Comparison of ENCODE assay signal across 8 mouse cellular contexts in genomic region chr8:107503354-107503753, GRCm38 (mm10).
DNase-seq lines count a peak whose midpoint lies in the region; ATAC-seq and TF ChIP-seq lines count a peak whose summit lies in the region.

No protein-coding gene starts in this region.

- peak; percentile 27 for ATAC-seq in lung, embryonic 16.5 days (ENCODE audit: low read depth)
- ATAC-seq in forebrain, postnatal 0 days: peak; percentile 61; the same call in 1 of the 2 replicates
- peak; percentile 68 for ATAC-seq in limb, embryonic 11.5 days (ENCODE audit: insufficient number of reproducible peaks, low FRiP score, low TSS enrichment, low read depth)

- H3K27ac ChIP-seq in lung, embryonic 16.5 days (ENCODE audit: low read length): peak overlapping the region; percentile 28; the same call in 1 of the 2 replicates
- no peak overlapping the region for H3K27ac ChIP-seq in forebrain, postnatal 0 days (ENCODE audit: low read depth, low read length)
- peak overlapping the region; percentile 39; the same call in 1 of the 2 replicates for H3K27ac ChIP-seq in limb, embryonic 11.5 days (replicated peaks; ENCODE audit: low read depth, low read length)

- peaks cover 24% of the 10 kb centered on the region for H3K4me1 ChIP-seq in lung, embryonic 16.5 days (replicated peaks; ENCODE audit: control insufficient read depth, insufficient read depth, low read length)
- H3K4me1 ChIP-seq in forebrain, postnatal 0 days (ENCODE audit: insufficient read depth): no peaks in the 10 kb centered on the region
- H3K4me1 ChIP-seq in limb, embryonic 11.5 days (ENCODE audit: control insufficient read depth, insufficient read depth, low read length): peaks cover 20% of the 10 kb centered on the region

- H3K9ac ChIP-seq in lung, embryonic 16.5 days (ENCODE audit: low read length): no peak overlapping the region
- H3K9ac ChIP-seq in forebrain, postnatal 0 days: no peak overlapping the region
- H3K9ac ChIP-seq in limb, embryonic 11.5 days (ENCODE audit: low read length): no peak overlapping the region

- TF ChIP-seq CTCF in forebrain, postnatal 0 days (IDR thresholded peaks at IDR 0.05; ENCODE audit: low read depth): no peak

- no peak overlapping the region for H3K4me2 ChIP-seq in lung, embryonic 16.5 days (ENCODE audit: low read depth, low read length)
- no peak overlapping the region for H3K4me2 ChIP-seq in forebrain, postnatal 0 days (ENCODE audit: low read depth)
- no peak overlapping the region for H3K4me2 ChIP-seq in limb, embryonic 11.5 days (ENCODE audit: low read depth, severe bottlenecking)

- H3K4me3 ChIP-seq in lung, embryonic 16.5 days (ENCODE audit: low read length): no peak overlapping the region
- no peak overlapping the region for H3K4me3 ChIP-seq in forebrain, postnatal 0 days (ENCODE audit: low read depth, low read length)
- H3K4me3 ChIP-seq in limb, embryonic 11.5 days (ENCODE audit: low read depth, low read length): no peak overlapping the region

- H3K36me3 ChIP-seq in lung, embryonic 16.5 days (ENCODE audit: control insufficient read depth, insufficient read depth, low read length): peaks cover 2% of the 10 kb centered on the region; the same call in 1 of the 2 replicates
- H3K36me3 ChIP-seq in forebrain, postnatal 0 days (ENCODE audit: insufficient read depth): peaks cover 3% of the 10 kb centered on the region; the same call in 1 of the 2 replicates
- 0 out of 2 replicates have a peak, but pooled peaks cover 2% of the 10 kb centered on the region for H3K36me3 ChIP-seq in limb, embryonic 11.5 days (ENCODE audit: control insufficient read depth, insufficient read depth, low read length)

- H3K27me3 ChIP-seq in lung, embryonic 16.5 days (ENCODE audit: control insufficient read depth, insufficient read depth, low read depth, low read length): no peaks in the 10 kb centered on the region
- H3K27me3 ChIP-seq in forebrain, postnatal 0 days (ENCODE audit: insufficient read depth, low read length): no peaks in the 10 kb centered on the region
- H3K27me3 ChIP-seq in limb, embryonic 11.5 days (ENCODE audit: control insufficient read depth, insufficient read depth, low read length): no peaks in the 10 kb centered on the region

- no peak for DNase-seq in lung, postnatal 14 days
- no peak for DNase-seq in forebrain, postnatal 0 days
- DNase-seq in limb, embryonic 11.5 days (ENCODE audit: low spot score): peak; percentile 63
- DNase-seq in retina, postnatal 1 day: peak; percentile 84
- DNase-seq in cerebellum, adult 11 months: no peak
- no peak for DNase-seq in c-Kit-positive CD71-positive TER-119-positive erythroid progenitor cells, embryonic 14.5 days (ENCODE audit: low spot score)
- DNase-seq in lung, postnatal 36 days: no peak

- no peaks in the 10 kb centered on the region for H3K9me3 ChIP-seq in lung, embryonic 16.5 days (ENCODE audit: control insufficient read depth, low read length)
- H3K9me3 ChIP-seq in forebrain, postnatal 0 days (ENCODE audit: low read length): no peaks in the 10 kb centered on the region
- H3K9me3 ChIP-seq in limb, embryonic 11.5 days (ENCODE audit: control insufficient read depth, low read length): no peaks in the 10 kb centered on the region

- 12% methylated on average over 6 of the region's 6 CpGs for WGBS in lung, embryonic 16.5 days
- 35% methylated on average over 6 of the region's 6 CpGs for WGBS in forebrain, postnatal 0 days
- WGBS in limb, embryonic 11.5 days: 5% methylated on average over 6 of the region's 6 CpGs

Comparison
In these comparisons a context has a peak if more than half of its experiments do, and no peak if none do; other contexts are left out.
1. DNase-seq: peak in limb, embryonic 11.5 days (single experiment) and retina, postnatal 1 day (single experiment); none in lung, postnatal 14 days (single experiment), forebrain, postnatal 0 days (single experiment), cerebellum, adult 11 months (single experiment), c-Kit-positive CD71-positive TER-119-positive erythroid progenitor cells, embryonic 14.5 days (single experiment) and lung, postnatal 36 days (single experiment).
2. Peak in every context shown above with its lines, with median percentiles within 50 percentile points of each other: ATAC-seq.